Mouse (Mus musculus) CH12.LX (cell line): ENCODE results near the gene Dpysl5. TPM values are rescaled to one million over a fixed set of nuclear protein-coding genes. Genes with fewer than 3 reads are reported as not detected.

Experiments used
- DNase-seq: peaks from one replicate; pipeline ENCODE4 v3.0.0-alpha.2; 2013; ENCODE audit errors: extremely low read depth
- H3K27ac ChIP-seq: 2 replicates; pipeline ENCODE4 v1.5.1; 2012; ENCODE audit warnings: low read depth, mild to moderate bottlenecking, control low read depth, moderate library complexity; ENCODE audit not compliant: insufficient read depth
- H3K27me3 ChIP-seq: replicated peaks from 2 replicates; pipeline ENCODE3; 2012; ENCODE audit warnings: inconsistent platforms
- H3K36me3 ChIP-seq, 2 experiments: replicated peaks in 1 of 2; 2 replicates each; pipeline versions ENCODE3 to v1.6.1; 2012; ENCODE audit warnings: inconsistent platforms in 1 of 2, low read length in 1 of 2, mild to moderate bottlenecking in 1 of 2, mixed read lengths in 1 of 2, moderate library complexity in 1 of 2; ENCODE audit not compliant: control insufficient read depth in 1 of 2, insufficient read depth in 1 of 2
- H3K4me1 ChIP-seq, 2 experiments: 2 replicates each; pipeline ENCODE4 v1.6.1; 2012; ENCODE audit warnings: inconsistent platforms in 1 of 2, moderate library complexity in 1 of 2; ENCODE audit not compliant: insufficient read depth in 2 of 2, control insufficient read depth in 1 of 2
- H3K4me2 ChIP-seq: 2 replicates; pipeline ENCODE4 v1.6.1; 2012; ENCODE audit warnings: low read depth, mild to moderate bottlenecking, control low read depth; ENCODE audit not compliant: poor library complexity, insufficient read depth, severe bottlenecking
- H3K4me3 ChIP-seq, 3 experiments: fragments of 150-350 bp in 1 of 3; sonication (generic) in 1 of 3; replicated peaks in 1 of 3; 2 replicates each; pipeline versions ENCODE3 to v1.5.1; 2011 to 2012; ENCODE audit warnings: low read depth in 2 of 3, low read length in 2 of 3, mild to moderate bottlenecking in 2 of 3, moderate library complexity in 2 of 3, control low read depth in 1 of 3, improper control_type of control experiment in 1 of 3, inconsistent platforms in 1 of 3, mixed read lengths in 1 of 3; ENCODE audit not compliant: poor library complexity in 1 of 3
- H3K79me2 ChIP-seq: replicated peaks from 2 replicates; pipeline ENCODE4 v1.6.1; 2012; ENCODE audit warnings: mild to moderate bottlenecking, moderate library complexity; ENCODE audit not compliant: control insufficient read depth, poor library complexity, insufficient read depth, severe bottlenecking; ENCODE audit errors: extremely low read depth
- H3K9ac ChIP-seq: 2 replicates; pipeline ENCODE4 v1.6.1; 2012; ENCODE audit warnings: low read depth, mild to moderate bottlenecking, control low read depth, moderate library complexity; ENCODE audit not compliant: insufficient read depth
- H3K9me3 ChIP-seq: replicated peaks from 2 replicates; pipeline ENCODE3; 2012; ENCODE audit warnings: low read length, inconsistent platforms, mixed read lengths
- BHLHE40 ChIP-seq: IDR thresholded peaks from 2 replicates; pipeline ENCODE4 v1.6.1; 2011; ENCODE audit warnings: mild to moderate bottlenecking, low read depth, low read length, improper control_type of control experiment
- CHD1 ChIP-seq: IDR thresholded peaks from 2 replicates; pipeline ENCODE4 v1.6.1; 2012; ENCODE audit warnings: low read depth, low read length, improper control_type of control experiment, inconsistent platforms
- CHD2 ChIP-seq: IDR thresholded peaks from 2 replicates; pipeline ENCODE4 v1.6.1; 2011; ENCODE audit warnings: low read length, improper control_type of control experiment
- ETS1 ChIP-seq: conservative IDR thresholded peaks from 2 replicates; pipeline ENCODE4 v1.6.1; 2012; ENCODE audit warnings: low read depth, mild to moderate bottlenecking, inconsistent platforms, low read length, improper control_type of control experiment, moderate library complexity
- GABPA ChIP-seq: IDR thresholded peaks from 2 replicates; pipeline ENCODE4 v1.6.1; 2012; ENCODE audit warnings: low read depth, low read length, improper control_type of control experiment, inconsistent platforms; ENCODE audit not compliant: insufficient replicate concordance
- HCFC1 ChIP-seq: IDR thresholded peaks from 2 replicates; pipeline ENCODE4 v1.6.1; 2012; ENCODE audit warnings: low read depth, mild to moderate bottlenecking, inconsistent platforms, low read length, improper control_type of control experiment
- IRF4 ChIP-seq: IDR thresholded peaks from 2 replicates; pipeline ENCODE4 v1.6.1; 2014; ENCODE audit warnings: low read depth, mild to moderate bottlenecking, inconsistent platforms, low read length, improper control_type of control experiment
- JUN ChIP-seq: IDR thresholded peaks from 2 replicates; pipeline ENCODE4 v1.6.1; 2011; ENCODE audit warnings: low read depth, mild to moderate bottlenecking, low read length, improper control_type of control experiment, moderate library complexity; ENCODE audit not compliant: insufficient read depth
- JUND ChIP-seq: conservative IDR thresholded peaks from 2 replicates; pipeline ENCODE4 v1.6.1; 2011; ENCODE audit warnings: low read depth, low read length, improper control_type of control experiment
- MAX ChIP-seq: IDR thresholded peaks from 2 replicates; pipeline ENCODE4 v1.6.1; 2011; ENCODE audit warnings: low read length, improper control_type of control experiment
- MAZ ChIP-seq: IDR thresholded peaks from 2 replicates; pipeline ENCODE4 v1.6.1; 2012; ENCODE audit warnings: low read depth, mild to moderate bottlenecking, inconsistent platforms, low read length, improper control_type of control experiment, moderate library complexity
- MXI1 ChIP-seq: IDR thresholded peaks from 2 replicates; pipeline ENCODE4 v1.6.1; 2011; ENCODE audit warnings: mild to moderate bottlenecking, low read depth, low read length, improper control_type of control experiment
- POLR2A ChIP-seq: IDR thresholded peaks from 2 replicates; pipeline ENCODE4 v1.6.1; 2011; ENCODE audit warnings: low read depth, mild to moderate bottlenecking, improper control_type of control experiment, low read length
- POLR2AphosphoS2 ChIP-seq: IDR thresholded peaks from 2 replicates; pipeline ENCODE4 v1.6.1; 2011; ENCODE audit warnings: low read depth, low read length, improper control_type of control experiment
- RAD21 ChIP-seq: IDR thresholded peaks from 2 replicates; pipeline ENCODE4 v1.6.1; 2011; ENCODE audit warnings: low read depth, mild to moderate bottlenecking, low read length, improper control_type of control experiment, moderate library complexity
- RCOR1 ChIP-seq: conservative IDR thresholded peaks from 2 replicates; pipeline ENCODE4 v1.6.1; 2012; ENCODE audit warnings: low read depth, mild to moderate bottlenecking, inconsistent platforms, low read length, improper control_type of control experiment
- UBTF ChIP-seq: IDR thresholded peaks from 2 replicates; pipeline ENCODE4 v1.6.1; 2012; ENCODE audit warnings: low read depth, mild to moderate bottlenecking, inconsistent platforms, low read length, improper control_type of control experiment, moderate library complexity
- USF1 ChIP-seq: IDR thresholded peaks from 2 replicates; pipeline ENCODE4 v1.6.1; 2014; ENCODE audit warnings: low read depth, mild to moderate bottlenecking, inconsistent platforms, low read length, improper control_type of control experiment
- ZC3H11A ChIP-seq: IDR thresholded peaks from 2 replicates; pipeline ENCODE4 v1.6.1; 2012; ENCODE audit warnings: low read depth, mild to moderate bottlenecking, inconsistent platforms, low read length, improper control_type of control experiment
- dilution Hi-C: fragments of 300-500 bp; cut with MboI; formaldehyde crosslinking; loops from 2 replicates; pipeline ENCODE4 v1.14.3; 2020; ENCODE audit warnings: low sequenced_read_pairs; ENCODE audit not compliant: extremely low pct_unique_long_range_greater_than_20kb, extremely low pct_ligation_motif_present
- in situ Hi-C: fragments of 300-500 bp; cut with MboI; formaldehyde crosslinking; loops from 3 replicates; pipeline ENCODE4 v1.14.3; 2019; ENCODE audit warnings: low sequenced_read_pairs, low pct_ligation_motif_present, low pct_unique_long_range_greater_than_20kb, mixed read lengths
- polyA plus RNA-seq: library from polyadenylated mRNA; unstranded; fragments of >175 nt; gene quantifications from 2 replicates; pipeline ENCODE4 v1.2.1, GENCODE M21; 2012; ENCODE audit warnings: low read depth; ENCODE audit not compliant: insufficient read length
- total RNA-seq, 2 experiments: library from RNA; depleted of rRNA; stranded (reverse); fragments of 300-350 nt in 1 of 2; fragments of >200 nt in 1 of 2; gene quantifications; 2 replicates each; pipeline ENCODE4 v1.2.3; 2012 to 2014

The Dpysl5 gene
- total and polyA plus RNA-seq, 3 experiments: 0.21 TPM; not detected in 2

GRCm38 (mm10) chr5:30818758-30819309 is 107.5 kb downstream of the Dpysl5 start:
- Histone ChIP-seq H3K4me3 (no peak overlapping the region), H3K79me2 (no peaks in the 10 kb centered on the region), H3K4me2 (no peak overlapping the region), H3K27me3 (peaks cover 24% of the 10 kb centered on the region), H3K9me3 (no peaks in the 10 kb centered on the region), H3K27ac (no peak overlapping the region), H3K36me3 (no peaks in the 10 kb centered on the region), H3K9ac (no peak overlapping the region)
- DNase-seq: no peak
- dilution Hi-C loops (no loop called here), in situ Hi-C loops (loop anchor here (10.0 kb wide), 1 partner anchor 186 kb away; no protein-coding TSS in a partner anchor)
- TF ChIP-seq CHD2 (no peak), GABPA (no peak), ZC3H11A (no peak), POLR2AphosphoS2 (no peak), MXI1 (no peak), RAD21 (no peak), POLR2A (no peak), CHD1 (no peak), IRF4 (no peak), MAZ (no peak), RCOR1 (no peak), JUND (no peak), ETS1 (no peak), USF1 (no peak)
- TF ChIP-seq, all 38 proteins: peak for 0
- peaks cover 3 to 9% of the 10 kb centered on the region in 2 experiments; a peak in 3 of 4 replicates for H3K4me1 ChIP-seq

GRCm38 (mm10) chr5:30822689-30823088 is 111.3 kb downstream of the Dpysl5 start:
- Histone ChIP-seq H3K4me3 (no peak overlapping the region), H3K4me2 (no peak overlapping the region), H3K36me3 (no peaks in the 10 kb centered on the region), H3K27ac (no peak overlapping the region), H3K9me3 (no peaks in the 10 kb centered on the region), H3K79me2 (no peaks in the 10 kb centered on the region), H3K9ac (no peak overlapping the region), H3K27me3 (peaks cover 5% of the 10 kb centered on the region), H3K4me1 (no peaks in the 10 kb centered on the region)
- in situ Hi-C loops: no loop called here
- no peak for TF ChIP-seq ZC3H11A
- no peak for TF ChIP-seq BHLHE40
- TF ChIP-seq HCFC1: no peak
- TF ChIP-seq JUN: no peak
- no peak for TF ChIP-seq CHD2
- TF ChIP-seq POLR2A: no peak
- no peak for TF ChIP-seq UBTF
- no peak for TF ChIP-seq MAX
- dilution Hi-C loops: no loop called here
- DNase-seq: no peak
